Mouse (Mus musculus): ENCODE data around the gene Ankrd44. TPM values are rescaled to one million over a fixed set of nuclear protein-coding genes. Genes with fewer than 3 reads are reported as not detected.

Gene Ankrd44
- polyA plus RNA-seq, 1 experiment from 2014 or later: 25.8 TPM

GRCm38 (mm10) chr1:54825718-54826425, 100.3 kb downstream of the Ankrd44 start:
- no peak overlapping the region for H3K4me2 ChIP-seq
- 80% methylated on average over 6 of the region's 6 CpGs for WGBS
- no peaks in the 10 kb centered on the region for H3K27me3 ChIP-seq
- no peaks in the 10 kb centered on the region for H3K9me3 ChIP-seq
- H3K4me3 ChIP-seq: no peak overlapping the region
- ATAC-seq (ENCODE audit: insufficient number of reproducible peaks, insufficient read depth, low FRiP score, low TSS enrichment, low read depth): no peak
- peaks cover 20% of the 10 kb centered on the region for H3K4me1 ChIP-seq
- no peak overlapping the region for H3K27ac ChIP-seq
- peaks cover 9% of the 10 kb centered on the region for H3K36me3 ChIP-seq
- H3K9ac ChIP-seq: no peak overlapping the region

GRCm38 (mm10) chr1:54824106-54824808, 101.9 kb downstream of the Ankrd44 start:
- H3K4me1 ChIP-seq: peaks cover 14% of the 10 kb centered on the region

GRCm38 (mm10) chr1:54821797-54822196, 104.4 kb downstream of the Ankrd44 start:
- no peak overlapping the region for H3K27ac ChIP-seq
- peaks cover 9% of the 10 kb centered on the region for H3K36me3 ChIP-seq
- H3K9me3 ChIP-seq: no peaks in the 10 kb centered on the region
- no peak overlapping the region for H3K9ac ChIP-seq
- WGBS: 87% methylated on average over 1 of the region's 1 CpGs
- H3K4me2 ChIP-seq: no peak overlapping the region
- H3K4me3 ChIP-seq: no peak overlapping the region
- H3K4me1 ChIP-seq: peaks cover 7% of the 10 kb centered on the region
- H3K27me3 ChIP-seq: no peaks in the 10 kb centered on the region
- ATAC-seq (ENCODE audit: insufficient number of reproducible peaks, insufficient read depth, low FRiP score, low TSS enrichment, low read depth): no peak

More at GRCm38 (mm10) chr1:54824106-54824808, 101.9 kb downstream of the Ankrd44 start:
- Histone ChIP-seq H3K36me3 (peaks cover 9% of the 10 kb centered on the region), H3K4me3 (no peak overlapping the region), H3K9ac (no peak overlapping the region), H3K27me3 (no peaks in the 10 kb centered on the region), H3K27ac (no peak overlapping the region), H3K4me2 (no peak overlapping the region), H3K9me3 (no peaks in the 10 kb centered on the region)
- 70% methylated on average over 14 of the region's 14 CpGs for WGBS
- ATAC-seq (ENCODE audit: insufficient number of reproducible peaks, insufficient read depth, low FRiP score, low TSS enrichment, low read depth): no peak

GRCm38 (mm10) chr1:54815206-54815855, 110.9 kb downstream of the Ankrd44 start:
- no peaks in the 10 kb centered on the region for H3K9me3 ChIP-seq
- no peak for ATAC-seq (ENCODE audit: insufficient number of reproducible peaks, insufficient read depth, low FRiP score, low TSS enrichment, low read depth)
- 0 out of 2 replicates have a peak, but pooled peaks cover 4% of the 10 kb centered on the region for H3K4me1 ChIP-seq
- no peak overlapping the region for H3K4me2 ChIP-seq
- no peaks in the 10 kb centered on the region for H3K27me3 ChIP-seq
- no peak overlapping the region for H3K9ac ChIP-seq
- H3K4me3 ChIP-seq: no peak overlapping the region
- H3K27ac ChIP-seq: no peak overlapping the region
- WGBS: 71% methylated on average over 9 of the region's 9 CpGs
- H3K36me3 ChIP-seq: no peaks in the 10 kb centered on the region

GRCm38 (mm10) chr1:54809811-54810549, 116.2 kb downstream of the Ankrd44 start:
- H3K9ac ChIP-seq: no peak overlapping the region
- H3K4me1 ChIP-seq: peaks cover 9% of the 10 kb centered on the region
- no peak overlapping the region for H3K27ac ChIP-seq
- no peak for ATAC-seq (ENCODE audit: insufficient number of reproducible peaks, insufficient read depth, low FRiP score, low TSS enrichment, low read depth)
- no peaks in the 10 kb centered on the region for H3K27me3 ChIP-seq
- no peaks in the 10 kb centered on the region for H3K9me3 ChIP-seq
- H3K4me3 ChIP-seq: no peak overlapping the region
- no peak overlapping the region for H3K4me2 ChIP-seq
- H3K36me3 ChIP-seq: no peaks in the 10 kb centered on the region
- 85% methylated on average over 10 of the region's 10 CpGs for WGBS

- Histone ChIP-seq H3K27me3 (no peaks in the 10 kb centered on the region), H3K36me3 (no peaks in the 10 kb centered on the region), H3K9ac (no peak overlapping the region), H3K4me3 (no peak overlapping the region), H3K9me3 (no peaks in the 10 kb centered on the region), H3K4me2 (no peak overlapping the region), H3K27ac (no peak overlapping the region), H3K4me1 (peaks cover 9% of the 10 kb centered on the region)
- ATAC-seq (ENCODE audit: insufficient number of reproducible peaks, insufficient read depth, low FRiP score, low TSS enrichment, low read depth): no peak
- 96% methylated on average over 13 of the region's 13 CpGs for whole genome bisulfite sequencing
Observed at GRCm38 (mm10) chr1:54809098-54809490, 117.1 kb downstream of the Ankrd44 start.

GRCm38 (mm10) chr1:54808401-54809097, 117.6 kb downstream of the Ankrd44 start:
- ATAC-seq (ENCODE audit: insufficient number of reproducible peaks, insufficient read depth, low FRiP score, low TSS enrichment, low read depth): no peak
- no peaks in the 10 kb centered on the region for H3K36me3 ChIP-seq
- H3K4me2 ChIP-seq: no peak overlapping the region
- no peaks in the 10 kb centered on the region for H3K9me3 ChIP-seq
- no peak overlapping the region for H3K27ac ChIP-seq
- WGBS: 50% methylated on average over 4 of the region's 4 CpGs
- no peaks in the 10 kb centered on the region for H3K27me3 ChIP-seq
- no peak overlapping the region for H3K4me3 ChIP-seq
- H3K9ac ChIP-seq: no peak overlapping the region
- H3K4me1 ChIP-seq: peaks cover 9% of the 10 kb centered on the region

- Histone ChIP-seq H3K4me3 (no peak overlapping the region), H3K4me1 (peaks cover 6% of the 10 kb centered on the region), H3K36me3 (no peaks in the 10 kb centered on the region), H3K9ac (no peak overlapping the region), H3K27ac (no peak overlapping the region), H3K4me2 (no peak overlapping the region), H3K27me3 (no peaks in the 10 kb centered on the region), H3K9me3 (no peaks in the 10 kb centered on the region)
- ATAC-seq (ENCODE audit: insufficient number of reproducible peaks, insufficient read depth, low FRiP score, low TSS enrichment, low read depth): no peak
- WGBS: 92% methylated on average over 3 of the region's 3 CpGs
Observed at GRCm38 (mm10) chr1:54807832-54808231, 118.4 kb downstream of the Ankrd44 start.

- Histone ChIP-seq H3K27me3 (no peaks in the 10 kb centered on the region), H3K9ac (no peak overlapping the region), H3K4me1 (peaks cover 9% of the 10 kb centered on the region), H3K36me3 (no peaks in the 10 kb centered on the region), H3K9me3 (no peaks in the 10 kb centered on the region), H3K4me2 (no peak overlapping the region), H3K27ac (0 out of 2 replicates have a peak overlapping the region, but pooled peaks have one; percentile 29), H3K4me3 (no peak overlapping the region)
- 40% methylated on average over 2 of the region's 2 CpGs for WGBS
- 0 out of 2 replicates have a peak, but pooled peaks have one; percentile 48 for ATAC-seq (ENCODE audit: insufficient number of reproducible peaks, insufficient read depth, low FRiP score, low TSS enrichment, low read depth)
Observed at GRCm38 (mm10) chr1:54806116-54806850, 119.9 kb downstream of the Ankrd44 start.

- Histone ChIP-seq H3K4me1 (peaks cover 11% of the 10 kb centered on the region), H3K36me3 (no peaks in the 10 kb centered on the region), H3K9ac (no peak overlapping the region), H3K4me3 (no peak overlapping the region), H3K9me3 (no peaks in the 10 kb centered on the region), H3K4me2 (no peak overlapping the region), H3K27ac (no peak overlapping the region), H3K27me3 (no peaks in the 10 kb centered on the region)
- ATAC-seq (ENCODE audit: insufficient number of reproducible peaks, insufficient read depth, low FRiP score, low TSS enrichment, low read depth): no peak
- 92% methylated on average over 9 of the region's 9 CpGs for WGBS
Observed at GRCm38 (mm10) chr1:54804406-54804805, 121.8 kb downstream of the Ankrd44 start.
